Mouse (Mus musculus) brain, embryonic 14.5 days (tissue): ENCODE data around the gene Metrn.

Source experiments
- CTCF ChIP-seq: fragments of 200-500 bp; IDR thresholded peaks from 2 replicates; pipeline ENCODE4 v1.5.1; 2012; ENCODE audit warnings: inconsistent platforms, mild to moderate bottlenecking, moderate library complexity, borderline replicate concordance; ENCODE audit not compliant: insufficient read depth, insufficient read length; ENCODE audit errors: extremely low read depth
- POLR2A ChIP-seq: fragments of 200-500 bp; IDR thresholded peaks from 2 replicates; pipeline ENCODE4 v1.6.1; 2012; ENCODE audit warnings: mild to moderate bottlenecking, inconsistent platforms, borderline replicate concordance; ENCODE audit not compliant: poor library complexity, insufficient read depth, insufficient read length, severe bottlenecking; ENCODE audit errors: extremely low read depth

DNA sequence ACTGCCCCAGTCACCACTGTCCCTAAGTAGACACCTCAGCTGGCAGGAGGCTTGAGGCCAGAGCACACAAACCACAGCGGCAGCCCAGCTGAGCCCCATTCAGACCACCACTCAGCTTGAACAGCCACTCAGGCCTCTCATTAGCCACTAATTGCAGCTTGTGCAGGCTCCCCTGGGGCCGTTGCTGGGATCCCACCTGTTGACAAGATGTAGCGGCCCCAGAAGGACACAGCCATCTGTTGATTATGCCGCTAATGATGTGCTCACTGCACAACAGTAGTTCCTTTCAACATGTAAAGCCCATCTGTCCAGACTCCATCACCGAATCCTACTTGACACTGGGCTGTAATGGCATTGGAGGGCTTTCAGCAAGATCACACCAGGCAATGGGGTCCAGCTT is 31.1 kb downstream of the Metrn start:
- no peak for TF ChIP-seq CTCF
- no peak for TF ChIP-seq POLR2A
